Mouse (Mus musculus) neural tube, embryonic 11.5 days (tissue): ENCODE measurements at regions not wholly inside any gene's neighbourhood (a gene's known extent, or its start where the extent isn't known, plus 50 kb on each side); places are given as distances from the start of the nearest gene placed in this dataset.

Experiments
- ATAC-seq: fragments of 200-750 bp; cut with Nextera tagmentation; 2 replicates; pipeline ENCODE4 v1.8.0; 2017; ENCODE audit warnings: moderate number of reproducible peaks, mild to moderate bottlenecking, moderate TSS enrichment, moderate library complexity; ENCODE audit not compliant: insufficient read depth, low FRiP score, low TSS enrichment
- DNase-seq: peaks from one replicate; pipeline ENCODE4 v3.0.0-alpha.2; 2015; ENCODE audit warnings: low spot score
- H3K27ac ChIP-seq: fragments of 300-500 bp; sonication (generic); 2 replicates; pipeline ENCODE4 v1.5.1; 2014; ENCODE audit warnings: low read depth, mild to moderate bottlenecking, low read length
- H3K27me3 ChIP-seq: fragments of 300-500 bp; sonication (generic); 2 replicates; pipeline ENCODE4 v1.6.1; 2014; ENCODE audit warnings: mild to moderate bottlenecking, low read length, mixed read lengths; ENCODE audit not compliant: control insufficient read depth, insufficient read depth
- H3K36me3 ChIP-seq: fragments of 300-500 bp; sonication (generic); 2 replicates; pipeline ENCODE4 v1.6.1; 2014; ENCODE audit warnings: mild to moderate bottlenecking, low read length, moderate library complexity, mixed read lengths; ENCODE audit not compliant: control insufficient read depth, insufficient read depth
- H3K4me1 ChIP-seq: fragments of 300-500 bp; sonication (generic); 2 replicates; pipeline ENCODE4 v1.6.1; 2014; ENCODE audit warnings: low read length, mixed read lengths; ENCODE audit not compliant: control insufficient read depth, insufficient read depth
- H3K4me2 ChIP-seq: fragments of 300-500 bp; sonication (generic); 2 replicates; pipeline ENCODE4 v1.6.1; 2014; ENCODE audit warnings: low read depth, mild to moderate bottlenecking, moderate library complexity
- H3K4me3 ChIP-seq: fragments of 300-500 bp; sonication (generic); 2 replicates; pipeline ENCODE4 v1.5.1; 2014; ENCODE audit warnings: low read depth, low read length
- H3K9ac ChIP-seq: fragments of 300-500 bp; sonication (generic); 2 replicates; pipeline ENCODE4 v1.6.1; 2014; ENCODE audit warnings: mild to moderate bottlenecking, low read length
- H3K9me3 ChIP-seq: fragments of 300-500 bp; sonication (generic); 2 replicates; pipeline ENCODE4 v1.6.1; 2016; ENCODE audit warnings: low read length; ENCODE audit not compliant: control insufficient read depth
- WGBS: fragments of 180-500 bp; shearing (Covaris S2); extraction: QIAGEN DNeasy Blood & Tissue Kit; methylation state at CpG from one replicate; pipeline ENCODE4 v1.1.7; 2014; 5-methylcytosine and 5-hydroxymethylcytosine counted together

DNA sequence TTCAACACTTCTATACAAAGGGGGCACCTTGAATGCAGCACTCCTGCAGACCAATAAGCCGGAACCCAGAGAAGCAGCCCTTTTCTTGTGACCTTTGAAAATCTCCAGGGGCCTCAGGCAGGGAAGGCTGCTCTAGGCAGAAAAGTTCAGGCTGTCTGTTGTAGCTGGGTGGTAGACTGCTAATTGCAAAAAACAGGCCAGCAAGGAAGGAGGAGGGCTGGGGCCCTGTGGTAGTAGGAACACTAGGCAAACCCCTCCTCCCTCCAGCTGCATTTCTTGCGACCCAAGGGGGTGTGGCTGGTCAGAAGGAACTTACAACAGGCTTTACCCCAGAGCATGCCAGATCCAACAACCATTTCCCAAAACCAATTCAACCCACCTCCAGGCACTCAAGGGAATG lies 482.8 kb downstream of the Bnc2 start:
- DNase-seq = no peak
- WGBS = 63% methylated on average over 2 of the region's 2 CpGs
- ATAC-seq = no peak
- no peaks in the 10 kb centered on the region for H3K9me3 ChIP-seq
- no peak overlapping the region for H3K4me2 ChIP-seq
- no peak overlapping the region for H3K4me3 ChIP-seq
- H3K27me3 ChIP-seq = no peaks in the 10 kb centered on the region
- H3K9ac ChIP-seq = no peak overlapping the region
- H3K4me1 ChIP-seq = no peaks in the 10 kb centered on the region
- no peak overlapping the region for H3K27ac ChIP-seq
- H3K36me3 ChIP-seq = no peaks in the 10 kb centered on the region

DNA sequence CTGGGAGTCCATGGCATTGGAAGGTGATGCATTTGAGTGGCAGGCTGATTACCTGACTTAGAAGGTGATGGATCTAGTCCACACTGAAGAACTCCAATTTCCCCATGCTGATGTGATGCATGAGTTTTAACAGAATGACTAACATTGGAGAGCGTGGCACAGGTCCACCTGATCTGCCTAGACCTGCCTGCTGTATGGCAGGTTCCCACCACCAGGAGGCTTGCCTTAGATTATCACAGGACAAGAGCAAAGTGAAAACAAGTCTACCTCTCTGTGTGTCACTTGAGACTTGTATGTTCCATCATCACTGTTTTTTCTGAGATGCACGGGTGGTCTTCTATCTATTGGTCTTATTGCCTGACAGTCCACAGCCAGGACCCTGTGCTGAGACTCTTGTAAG lies 478.3 kb downstream of the Bnc2 start:
- no peaks in the 10 kb centered on the region for H3K27me3 ChIP-seq

DNA sequence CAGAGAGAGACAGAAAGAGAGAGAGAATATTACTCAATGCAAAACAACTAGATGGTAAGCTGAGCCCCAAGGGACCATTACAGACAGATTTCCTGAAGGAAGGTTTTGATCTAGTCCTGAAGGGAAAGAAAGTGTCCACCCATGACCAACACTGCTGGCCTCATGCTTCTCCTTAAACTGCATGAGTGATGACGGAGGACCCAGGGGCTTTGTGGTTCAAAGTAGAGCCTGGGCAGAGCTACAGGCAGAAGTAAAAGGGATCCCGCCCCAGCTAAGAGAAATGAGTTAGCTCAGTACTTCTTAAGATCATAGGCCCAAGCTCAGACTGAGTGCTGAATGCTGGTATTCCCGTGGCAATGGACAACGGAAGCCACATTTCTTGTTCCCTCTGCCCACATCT lies 476.9 kb downstream of the Bnc2 start:
- DNase-seq (no peak), ATAC-seq (no peak)
- Histone ChIP-seq H3K36me3 (no peaks in the 10 kb centered on the region), H3K4me2 (no peak overlapping the region), H3K4me1 (peaks cover 7% of the 10 kb centered on the region; the same call in 1 of the 2 replicates), H3K9ac (no peak overlapping the region), H3K9me3 (no peaks in the 10 kb centered on the region), H3K27me3 (no peaks in the 10 kb centered on the region), H3K27ac (no peak overlapping the region), H3K4me3 (no peak overlapping the region)
- WGBS = 92% methylated on average over 4 of the region's 4 CpGs

More for the DNA sequence above, 478.3 kb downstream of the Bnc2 start:
- Histone ChIP-seq H3K4me3 (no peak overlapping the region), H3K4me2 (no peak overlapping the region), H3K4me1 (peaks cover 4% of the 10 kb centered on the region; the same call in 1 of the 2 replicates), H3K36me3 (no peaks in the 10 kb centered on the region), H3K9ac (no peak overlapping the region), H3K27ac (no peak overlapping the region), H3K9me3 (no peaks in the 10 kb centered on the region)
- DNase-seq = no peak
- ATAC-seq = no peak
- WGBS = 90% methylated on average over 2 of the region's 2 CpGs

DNA sequence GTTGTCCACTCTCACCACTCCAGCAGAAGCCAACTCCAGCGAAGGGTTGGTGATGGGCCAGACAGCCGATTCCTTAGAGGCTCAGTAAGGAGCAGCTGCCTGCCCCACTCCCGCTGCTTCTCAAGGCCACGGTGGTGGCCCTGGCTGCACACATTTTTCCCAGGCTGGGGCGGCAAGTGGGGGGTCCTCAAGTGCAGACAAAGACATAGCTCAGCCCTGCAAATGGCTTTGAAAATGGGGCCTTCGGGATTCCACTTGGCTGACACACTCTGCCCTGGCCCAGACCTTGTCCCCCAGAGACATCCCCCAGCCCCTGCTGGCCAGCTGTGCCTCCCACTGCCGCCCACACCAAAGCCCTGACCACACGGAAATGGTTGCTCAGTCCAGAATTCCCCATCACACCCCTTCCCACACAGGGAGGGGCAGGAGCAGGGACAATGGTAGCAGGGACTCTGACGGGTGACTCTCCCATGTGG lies 475.9 kb downstream of the Bnc2 start:
- DNase-seq (no peak), ATAC-seq (no peak)
- Histone ChIP-seq H3K9me3 (no peaks in the 10 kb centered on the region), H3K36me3 (no peaks in the 10 kb centered on the region), H3K4me1 (peaks cover 10% of the 10 kb centered on the region; the same call in 1 of the 2 replicates), H3K27ac (no peak overlapping the region), H3K4me3 (no peak overlapping the region), H3K9ac (no peak overlapping the region), H3K4me2 (no peak overlapping the region), H3K27me3 (no peaks in the 10 kb centered on the region)
- WGBS = 43% methylated on average over 9 of the region's 9 CpGs

DNA sequence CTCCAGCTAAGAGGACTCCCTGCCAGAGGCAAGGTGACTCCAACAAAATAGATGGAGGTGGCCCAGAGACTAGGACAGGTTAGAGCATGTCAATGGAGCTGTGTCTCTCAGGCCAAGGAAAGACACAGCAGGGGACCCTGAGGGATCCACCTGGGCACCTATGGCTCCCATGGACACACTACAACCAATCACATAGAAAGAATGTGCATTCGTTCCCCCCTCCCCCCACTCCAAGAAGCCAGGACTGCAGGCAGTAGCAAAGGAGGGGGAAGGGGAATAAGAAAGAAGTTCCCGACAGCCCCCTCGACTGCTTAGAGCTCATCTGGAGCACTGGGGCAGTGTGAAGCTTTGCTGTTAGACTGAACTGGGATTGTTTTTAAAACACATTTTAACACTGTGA lies 474.1 kb downstream of the Bnc2 start:
- no peak overlapping the region for H3K27ac ChIP-seq
- no peak overlapping the region for H3K4me3 ChIP-seq
- H3K9me3 ChIP-seq = no peaks in the 10 kb centered on the region
- WGBS = 47% methylated on average over 3 of the region's 3 CpGs
- H3K36me3 ChIP-seq = no peaks in the 10 kb centered on the region
- no peak for DNase-seq
- peaks cover 10% of the 10 kb centered on the region; the same call in 1 of the 2 replicates for H3K4me1 ChIP-seq
- no peak for ATAC-seq
- H3K27me3 ChIP-seq = no peaks in the 10 kb centered on the region
- no peak overlapping the region for H3K9ac ChIP-seq
- H3K4me2 ChIP-seq = no peak overlapping the region

DNA sequence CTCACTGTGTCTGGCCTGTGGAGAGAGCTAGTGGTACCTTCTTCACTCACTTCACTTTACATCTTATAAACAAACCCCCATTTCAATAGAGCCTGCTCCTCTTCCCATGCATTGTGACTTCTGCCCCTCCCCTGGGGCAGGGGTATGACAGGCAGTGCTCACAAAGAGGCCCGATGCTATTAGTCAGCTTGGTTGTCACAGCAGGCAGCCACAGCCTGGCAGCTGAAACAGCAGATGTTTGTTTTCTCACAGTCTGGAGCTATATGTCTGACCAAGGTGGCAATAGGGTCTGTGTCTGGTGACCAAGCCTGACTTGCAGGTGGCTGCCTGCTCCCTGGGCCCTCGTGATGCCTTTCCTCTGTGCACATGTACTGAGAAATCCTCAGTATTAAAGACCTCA lies 472.8 kb downstream of the Bnc2 start:
- H3K4me3 ChIP-seq = no peak overlapping the region
- H3K9me3 ChIP-seq = no peaks in the 10 kb centered on the region
- no peaks in the 10 kb centered on the region for H3K27me3 ChIP-seq
- ATAC-seq (peak; percentile 87), DNase-seq (peak; percentile 74)
- H3K4me1 ChIP-seq = peaks cover 10% of the 10 kb centered on the region; the same call in 1 of the 2 replicates
- H3K27ac ChIP-seq = peak overlapping the region; percentile 3; the same call in 1 of the 2 replicates
- no peak overlapping the region for H3K4me2 ChIP-seq
- H3K36me3 ChIP-seq = no peaks in the 10 kb centered on the region
- WGBS = 15% methylated on average over 2 of the region's 2 CpGs
- no peak overlapping the region for H3K9ac ChIP-seq

DNA sequence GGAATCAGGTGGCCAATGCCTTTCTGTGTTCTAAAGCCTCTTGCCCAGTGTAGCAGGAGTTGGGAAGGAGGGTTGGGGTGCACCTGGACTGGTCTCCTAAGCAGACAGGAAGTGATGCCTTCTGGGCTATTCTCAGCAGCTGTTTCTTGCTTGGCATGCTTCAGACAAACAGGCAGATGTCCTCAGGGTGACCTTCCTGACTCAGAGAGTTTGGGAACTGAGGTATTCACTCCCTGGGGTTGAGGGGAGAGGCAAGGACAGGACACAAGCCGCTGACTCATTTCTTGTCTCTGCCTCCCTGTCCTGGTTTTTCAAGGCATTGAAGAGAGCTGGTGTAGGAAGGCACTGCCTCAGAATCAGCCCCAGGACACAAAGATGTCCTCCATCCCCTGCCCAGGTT lies 471.4 kb downstream of the Bnc2 start:
- H3K4me1 ChIP-seq = peaks cover 10% of the 10 kb centered on the region; the same call in 1 of the 2 replicates
- no peaks in the 10 kb centered on the region for H3K9me3 ChIP-seq
- H3K36me3 ChIP-seq = no peaks in the 10 kb centered on the region
- DNase-seq (no peak), ATAC-seq (no peak)
- H3K27ac ChIP-seq = no peak overlapping the region
- WGBS = 70% methylated on average over 1 of the region's 1 CpGs
- no peaks in the 10 kb centered on the region for H3K27me3 ChIP-seq
- no peak overlapping the region for H3K4me2 ChIP-seq
- H3K4me3 ChIP-seq = no peak overlapping the region
- no peak overlapping the region for H3K9ac ChIP-seq

DNA sequence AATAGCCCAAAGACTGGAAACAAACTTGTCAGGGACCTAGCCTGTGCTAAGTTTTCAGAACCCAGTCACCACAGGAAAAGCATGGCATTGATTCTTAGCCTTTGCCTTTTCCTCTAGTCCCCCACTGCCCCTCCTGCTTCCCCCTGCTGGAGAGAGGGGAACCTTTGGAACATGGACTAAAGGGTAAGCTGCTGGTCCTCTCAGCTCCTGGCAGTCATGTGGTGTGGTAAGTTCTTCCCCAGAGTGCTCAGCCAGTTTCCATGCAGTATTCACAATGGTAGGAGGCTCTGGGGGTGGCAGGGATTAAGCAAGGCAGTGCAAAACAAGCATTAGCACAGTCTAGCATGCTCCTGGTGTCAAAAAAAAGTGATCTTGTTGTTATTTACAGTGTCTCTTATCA lies 470.3 kb downstream of the Bnc2 start:
- H3K9ac ChIP-seq = no peak overlapping the region
- no peaks in the 10 kb centered on the region for H3K27me3 ChIP-seq
- no peak overlapping the region for H3K27ac ChIP-seq
- DNase-seq (no peak), ATAC-seq (no peak)
- 0 out of 2 replicates have a peak, but pooled peaks cover 6% of the 10 kb centered on the region for H3K4me1 ChIP-seq
- H3K9me3 ChIP-seq = no peaks in the 10 kb centered on the region
- no peaks in the 10 kb centered on the region for H3K36me3 ChIP-seq
- H3K4me2 ChIP-seq = no peak overlapping the region
- no peak overlapping the region for H3K4me3 ChIP-seq

DNA sequence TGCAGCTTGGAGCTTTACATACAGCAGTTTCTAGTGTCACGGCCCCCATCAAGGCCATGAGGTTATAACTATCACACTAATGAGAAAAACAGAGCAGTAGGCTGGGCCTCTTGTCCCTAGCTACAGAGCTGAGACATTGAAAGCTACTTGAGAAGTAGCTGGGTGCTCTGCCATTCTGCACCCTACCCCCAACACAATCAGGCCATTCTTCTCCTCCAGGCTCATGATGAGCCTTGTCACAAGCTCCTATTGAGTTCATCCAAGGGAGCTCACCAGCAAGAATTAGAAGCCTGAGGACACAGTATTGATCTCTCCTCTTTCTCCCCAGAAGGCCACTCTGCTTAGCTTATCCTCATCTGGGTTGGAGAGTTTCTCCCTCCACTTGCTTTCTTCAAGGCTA lies 466.9 kb downstream of the Bnc2 start:
- no peak overlapping the region for H3K27ac ChIP-seq
- DNase-seq (no peak), ATAC-seq (no peak)
- H3K36me3 ChIP-seq = no peaks in the 10 kb centered on the region
- no peaks in the 10 kb centered on the region for H3K27me3 ChIP-seq
- H3K9me3 ChIP-seq = no peaks in the 10 kb centered on the region
- H3K9ac ChIP-seq = no peak overlapping the region
- WGBS = 60% methylated on average over 1 of the region's 1 CpGs
- H3K4me3 ChIP-seq = no peak overlapping the region
- no peak overlapping the region for H3K4me2 ChIP-seq
- peaks cover 5% of the 10 kb centered on the region; the same call in 1 of the 2 replicates for H3K4me1 ChIP-seq
